Mouse (Mus musculus): ENCODE results near the gene Krtap1-5. TPM values are rescaled to one million over a fixed set of nuclear protein-coding genes. Genes with fewer than 3 reads are reported as not detected.
"Not testable (repeated sequence)": the region's sequence is repeated elsewhere in the genome, so short reads cannot be mapped to it uniquely, and the experiment has no call there.

Krtap1-5 gene
- not detected in 2 replicates for polyA plus RNA-seq (2015; fragmentation: Nextera tagmentation; extraction: Ambion mirVana)

- Histone ChIP-seq H3K9me3 (no peaks in the 10 kb centered on the region), H3K36me3 (no peaks in the 10 kb centered on the region), H3K9ac (replicated peaks) (no peak within 1 kb of the TSS), H3K4me3 (no peak within 1 kb of the TSS), H3K27ac (replicated peaks) (no peak within 1 kb of the TSS), H3K4me2 (replicated peaks) (no peak within 1 kb of the TSS), H3K27me3 (no peaks in the 10 kb centered on the region), H3K4me1 (no peaks in the 10 kb centered on the region)
- 85% methylated on average over 6 of the region's 6 CpGs for WGBS
- no peak for ATAC-seq (replicated peaks)
Measured at GRCm38 (mm10) chr11:99580636-99581035, at the start of gene Krtap1-5. Krtap1-5 (minus strand) TSS chr11:99581016.

GRCm38 (mm10) chr11:99628138-99628537, 47.3 kb upstream of the Krtap1-5 start, which contains the start of gene Krtap4-1:
Krtap4-1 (minus strand) TSS chr11:99628238.
- WGBS, result 79% methylated on average over 4 of the region's 4 CpGs

GRCm38 (mm10) chr11:99620335-99620734, 39.5 kb upstream of the Krtap1-5 start, which contains the start of gene Gm11562:
Gm11562 (minus strand) TSS chr11:99620435.
- Histone ChIP-seq H3K9me3 (no peaks in the 10 kb centered on the region), H3K27me3 (no peaks in the 10 kb centered on the region), H3K36me3 (no peaks in the 10 kb centered on the region), H3K9ac (replicated peaks) (no peak within 1 kb of the TSS), H3K27ac (replicated peaks) (no peak within 1 kb of the TSS), H3K4me2 (replicated peaks) (no peak within 1 kb of the TSS), H3K4me1 (no peaks in the 10 kb centered on the region), H3K4me3 (no peak within 1 kb of the TSS)
- ATAC-seq (replicated peaks), result no peak
- 91% methylated on average over 2 of the region's 2 CpGs for WGBS

More at GRCm38 (mm10) chr11:99628138-99628537, 47.3 kb upstream of the Krtap1-5 start, which contains the start of gene Krtap4-1:
- no peaks in the 10 kb centered on the region for H3K9me3 ChIP-seq
- no peak within 1 kb of the TSS for H3K27ac ChIP-seq (replicated peaks)
- no peaks in the 10 kb centered on the region for H3K4me1 ChIP-seq
- H3K9ac ChIP-seq (replicated peaks), result no peak within 1 kb of the TSS
- ATAC-seq (replicated peaks), result no peak
- H3K4me2 ChIP-seq (replicated peaks), result no peak within 1 kb of the TSS
- no peak within 1 kb of the TSS for H3K4me3 ChIP-seq
- H3K36me3 ChIP-seq, result no peaks in the 10 kb centered on the region
- no peaks in the 10 kb centered on the region for H3K27me3 ChIP-seq

DNA sequence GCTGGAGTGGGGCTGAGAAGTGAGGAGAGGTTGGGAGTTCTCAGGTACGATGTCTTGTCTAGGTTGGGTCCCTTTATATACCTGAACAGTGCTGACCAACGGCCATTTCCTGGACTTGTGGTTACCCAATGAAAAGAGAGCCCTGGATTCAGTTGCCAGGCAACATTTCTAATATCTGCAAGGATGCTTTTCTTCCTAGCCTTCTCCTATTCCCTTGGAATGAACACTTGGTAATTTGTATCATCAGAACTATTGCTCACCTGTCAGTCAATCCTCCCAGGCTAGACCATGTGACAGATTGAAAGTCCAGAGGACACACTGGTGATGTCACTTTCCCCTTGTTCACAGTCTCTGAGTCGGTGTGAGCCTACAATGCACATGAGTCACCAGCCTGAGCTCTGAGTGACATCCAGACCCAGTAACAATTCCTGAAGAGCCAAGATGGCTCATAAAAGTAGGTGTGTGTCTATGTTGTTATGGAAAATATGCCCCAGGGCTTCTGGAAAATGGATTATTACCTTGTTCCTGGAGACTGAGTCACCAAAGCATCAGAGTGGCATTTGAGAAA, 34.1 kb upstream of the Krtap1-5 start, which contains the start of gene Krtap2-4:
Gene Krtap2-4, minus strand, starts transcription at position 51 of the 568 bp plus-strand sequence.
- Histone ChIP-seq H3K4me1 (no peaks in the 10 kb centered on the region), H3K4me3 (no peak within 1 kb of the TSS), H3K36me3 (no peaks in the 10 kb centered on the region), H3K4me2 (replicated peaks) (no peak within 1 kb of the TSS), H3K9ac (replicated peaks) (no peak within 1 kb of the TSS), H3K27me3 (no peaks in the 10 kb centered on the region), H3K27ac (replicated peaks) (no peak within 1 kb of the TSS), H3K9me3 (no peaks in the 10 kb centered on the region)
- WGBS, result 75% methylated on average over 3 of the region's 3 CpGs
- ATAC-seq (replicated peaks), result no peak

GRCm38 (mm10) chr11:99610089-99610488, 29.3 kb upstream of the Krtap1-5 start, which contains the start of gene Gm11937:
Gm11937 (minus strand) TSS chr11:99610189.
- H3K9me3 ChIP-seq, result not testable (repeated sequence)

GRCm38 (mm10) chr11:99609126-99609525, 28.3 kb upstream of the Krtap1-5 start:
- WGBS, result 73% methylated on average over 1 of the region's 1 CpGs
- Histone ChIP-seq H3K9me3 (no peaks in the 10 kb centered on the region), H3K36me3 (no peaks in the 10 kb centered on the region), H3K4me3 (no peak overlapping the region), H3K27me3 (no peaks in the 10 kb centered on the region), H3K27ac (replicated peaks) (no peak overlapping the region), H3K9ac (replicated peaks) (no peak overlapping the region), H3K4me1 (no peaks in the 10 kb centered on the region), H3K4me2 (replicated peaks) (no peak overlapping the region)
- no peak for ATAC-seq (replicated peaks)

More at GRCm38 (mm10) chr11:99610089-99610488, 29.3 kb upstream of the Krtap1-5 start, which contains the start of gene Gm11937:
- ATAC-seq (replicated peaks); H3K4me2 ChIP-seq (replicated peaks); H3K27ac ChIP-seq (replicated peaks); H3K27me3 ChIP-seq; H3K4me3 ChIP-seq; H3K36me3 ChIP-seq; H3K4me1 ChIP-seq; H3K9ac ChIP-seq (replicated peaks): not testable (repeated sequence)
- 86% methylated on average over 2 of the region's 2 CpGs for WGBS

- 86% methylated on average over 1 of the region's 1 CpGs for WGBS
- ATAC-seq (replicated peaks), result not testable (repeated sequence)
Measured at GRCm38 (mm10) chr11:99603208-99603607, 22.4 kb upstream of the Krtap1-5 start, which contains the start of gene Gm11938. Gm11938 (minus strand) TSS chr11:99603308.

DNA sequence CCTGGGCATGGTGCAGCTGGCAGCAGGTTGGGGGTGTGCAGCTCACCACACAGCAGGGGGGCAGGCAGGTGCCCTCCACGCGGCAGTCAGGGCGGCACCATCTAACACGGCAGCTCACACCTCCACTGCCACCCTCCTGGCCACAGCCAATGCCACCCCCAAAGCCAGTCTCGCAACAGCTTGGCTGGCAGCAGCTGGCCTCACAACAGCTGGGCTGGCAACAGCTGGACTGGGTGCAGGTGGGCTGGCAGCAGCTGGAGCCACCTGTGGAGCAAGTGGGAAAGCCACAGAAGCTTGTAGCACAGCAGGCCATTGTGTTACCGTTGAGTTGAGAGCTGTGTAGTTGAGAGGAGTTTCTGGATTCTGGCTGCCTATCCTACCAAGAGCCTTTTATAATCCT, 16.9 kb upstream of the Krtap1-5 start, which contains the start of gene Krtap9-3:
Gene Krtap9-3, minus strand, starts transcription at position 364 of the 400 bp plus-strand sequence.
- H3K27me3 ChIP-seq; H3K9me3 ChIP-seq; H3K4me3 ChIP-seq; H3K36me3 ChIP-seq; H3K27ac ChIP-seq (replicated peaks); H3K9ac ChIP-seq (replicated peaks); ATAC-seq (replicated peaks); H3K4me2 ChIP-seq (replicated peaks); H3K4me1 ChIP-seq: not testable (repeated sequence)
- WGBS, result 79% methylated on average over 6 of the region's 6 CpGs

More at GRCm38 (mm10) chr11:99603208-99603607, 22.4 kb upstream of the Krtap1-5 start, which contains the start of gene Gm11938:
- H3K9me3 ChIP-seq; H3K4me3 ChIP-seq; H3K4me1 ChIP-seq; H3K27ac ChIP-seq (replicated peaks); H3K9ac ChIP-seq (replicated peaks); H3K27me3 ChIP-seq; H3K4me2 ChIP-seq (replicated peaks); H3K36me3 ChIP-seq: not testable (repeated sequence)

DNA sequence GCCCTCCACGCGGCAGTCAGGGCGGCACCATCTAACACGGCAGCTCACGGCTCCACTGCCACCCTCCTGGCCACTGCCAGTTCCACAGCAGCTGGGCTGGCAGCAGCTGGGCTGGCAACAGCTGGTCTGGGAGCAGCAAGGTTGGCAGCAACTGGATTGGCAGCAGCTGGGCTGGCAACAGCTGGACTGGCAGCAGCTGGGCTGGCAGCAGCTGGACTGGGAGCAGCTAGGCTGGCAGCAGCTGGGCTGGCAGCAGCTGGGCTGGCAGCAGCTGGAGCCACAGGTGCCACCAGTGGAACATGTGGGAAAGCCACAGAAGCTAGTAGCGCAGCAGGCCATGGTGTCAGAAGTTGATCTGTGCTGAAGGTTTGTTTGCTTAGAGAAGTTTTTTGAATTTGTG, 10.2 kb upstream of the Krtap1-5 start, which contains the start of gene Krtap1-3:
Gene Krtap1-3, minus strand, starts transcription at position 359 of the 400 bp plus-strand sequence.
- Histone ChIP-seq H3K9ac (replicated peaks) (no peak within 1 kb of the TSS), H3K4me1 (no peaks in the 10 kb centered on the region), H3K36me3 (no peaks in the 10 kb centered on the region), H3K4me2 (replicated peaks) (no peak within 1 kb of the TSS), H3K27me3 (no peaks in the 10 kb centered on the region), H3K9me3 (no peaks in the 10 kb centered on the region), H3K27ac (replicated peaks) (no peak within 1 kb of the TSS), H3K4me3 (no peak within 1 kb of the TSS)
- no peak for ATAC-seq (replicated peaks)
- 84% methylated on average over 6 of the region's 6 CpGs for WGBS

DNA sequence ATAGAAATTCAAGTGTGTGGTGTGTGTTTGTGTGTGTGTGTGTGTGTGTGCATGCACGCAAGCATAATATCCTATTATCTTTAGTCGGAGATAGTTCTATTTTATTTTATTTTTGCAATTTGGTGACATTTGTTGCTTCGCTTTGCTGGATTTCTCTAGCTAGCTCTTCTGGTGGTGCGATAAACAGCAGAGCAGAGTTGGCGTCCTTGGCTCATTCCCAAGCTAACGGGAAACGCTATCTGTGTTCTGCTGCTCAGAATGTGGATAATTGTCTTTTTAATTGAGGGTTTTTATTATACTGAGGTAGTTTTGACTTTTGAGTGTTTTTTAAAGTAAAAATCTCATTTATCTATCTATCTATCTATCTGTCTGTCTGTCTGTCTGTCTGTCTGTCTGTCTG, 4.3 kb upstream of the Krtap1-5 start:
- Histone ChIP-seq H3K27me3 (no peaks in the 10 kb centered on the region), H3K36me3 (no peaks in the 10 kb centered on the region), H3K9me3 (no peaks in the 10 kb centered on the region), H3K4me2 (replicated peaks) (no peak overlapping the region), H3K4me1 (no peaks in the 10 kb centered on the region), H3K4me3 (no peak overlapping the region), H3K9ac (replicated peaks) (no peak overlapping the region), H3K27ac (replicated peaks) (no peak overlapping the region)
- 77% methylated on average over 7 of the region's 7 CpGs for WGBS
- ATAC-seq (replicated peaks), result no peak

DNA sequence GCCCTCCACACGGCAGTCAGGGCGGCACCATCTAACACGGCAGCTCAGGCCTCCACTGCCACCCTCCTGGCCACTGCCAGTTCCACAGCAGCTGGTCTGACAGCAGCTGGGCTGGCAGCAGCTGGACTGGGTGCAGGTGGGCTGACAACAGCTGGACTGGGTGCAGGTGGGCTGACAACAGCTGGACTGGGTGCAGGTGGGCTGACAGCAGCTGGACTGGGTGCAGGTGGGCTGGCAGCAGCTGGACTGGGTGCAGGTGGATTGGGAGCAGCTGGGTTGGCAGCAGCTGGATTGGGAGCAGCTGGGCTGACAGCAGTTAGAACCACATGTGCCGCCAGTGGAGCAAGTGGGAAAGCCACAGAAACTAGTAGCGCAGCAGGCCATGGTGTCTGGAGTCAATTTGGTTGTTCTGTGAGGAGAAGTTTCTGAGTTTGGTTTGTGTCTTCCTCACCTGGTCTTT, 2.5 kb upstream of the Krtap1-5 start, which contains the start of gene Krtap1-4:
Gene Krtap1-4, minus strand, starts transcription at position 410 of the 460 bp plus-strand sequence.
- H3K9me3 ChIP-seq, result no peaks in the 10 kb centered on the region
- no peak within 1 kb of the TSS for H3K4me3 ChIP-seq
- H3K9ac ChIP-seq (replicated peaks), result no peak within 1 kb of the TSS
- WGBS, result 82% methylated on average over 5 of the region's 5 CpGs
- H3K27ac ChIP-seq (replicated peaks), result no peak within 1 kb of the TSS
- H3K4me2 ChIP-seq (replicated peaks), result no peak within 1 kb of the TSS
- no peaks in the 10 kb centered on the region for H3K4me1 ChIP-seq
- H3K27me3 ChIP-seq, result no peaks in the 10 kb centered on the region
- H3K36me3 ChIP-seq, result no peaks in the 10 kb centered on the region
- ATAC-seq (replicated peaks), result no peak

GRCm38 (mm10) chr11:99581564-99581963, 748 bp upstream of the Krtap1-5 start:
- WGBS, result 66% methylated on average over 6 of the region's 6 CpGs
- Histone ChIP-seq H3K27ac (replicated peaks) (no peak overlapping the region), H3K4me3 (no peak overlapping the region), H3K4me2 (replicated peaks) (no peak overlapping the region), H3K4me1 (no peaks in the 10 kb centered on the region), H3K27me3 (no peaks in the 10 kb centered on the region), H3K36me3 (no peaks in the 10 kb centered on the region), H3K9me3 (no peaks in the 10 kb centered on the region), H3K9ac (replicated peaks) (no peak overlapping the region)
- ATAC-seq (replicated peaks), result no peak

Data from forebrain, embryonic 15.5 days (tissue).